Mouse (Mus musculus) ES-Bruce4 (cell line): Measurements from ENCODE around the gene Odf3l1. TPM values are rescaled to one million over a fixed set of nuclear protein-coding genes. Genes with fewer than 3 reads are reported as not detected.
A peak's percentile ranks its signal among the peaks of the same experiment; 100 is the strongest.

Source experiments
- H3K27ac ChIP-seq: 2 replicates; pipeline ENCODE4 v1.5.1; 2012; ENCODE audit warnings: low read length, inconsistent platforms; ENCODE audit not compliant: insufficient read depth
- H3K27me3 ChIP-seq: 2 replicates; pipeline ENCODE4 v1.6.1; 2012; ENCODE audit warnings: mild to moderate bottlenecking, low read length, inconsistent platforms; ENCODE audit not compliant: control insufficient read depth, poor library complexity, insufficient read depth, severe bottlenecking
- H3K36me3 ChIP-seq: 2 replicates; pipeline ENCODE4 v1.6.1; 2012; ENCODE audit warnings: inconsistent platforms, mild to moderate bottlenecking, low read length, moderate library complexity; ENCODE audit not compliant: control insufficient read depth, poor library complexity, insufficient read depth, severe bottlenecking
- H3K4me1 ChIP-seq: one replicate; pipeline ENCODE4 v1.8.1; 2011; ENCODE audit warnings: low read length; ENCODE audit not compliant: control insufficient read depth, insufficient read depth
- H3K4me3 ChIP-seq: 2 replicates; pipeline ENCODE4 v1.5.1; 2011; ENCODE audit warnings: low read depth, mild to moderate bottlenecking, low read length
- H3K9ac ChIP-seq: 2 replicates; pipeline ENCODE4 v1.6.1; 2012; ENCODE audit warnings: low read depth, mild to moderate bottlenecking, inconsistent platforms; ENCODE audit not compliant: poor library complexity, severe bottlenecking
- H3K9me3 ChIP-seq: replicated peaks from 2 replicates; pipeline ENCODE4 v1.6.1; 2012; ENCODE audit warnings: mild to moderate bottlenecking, low read length, inconsistent platforms; ENCODE audit not compliant: control insufficient read depth, poor library complexity, insufficient read depth, severe bottlenecking
- CTCF ChIP-seq: IDR thresholded peaks from one replicate; pipeline ENCODE4 v1.8.1; 2011; ENCODE audit warnings: low read depth, low read length
- EP300 ChIP-seq: IDR thresholded peaks from 2 replicates; pipeline ENCODE4 v1.6.1; 2011; ENCODE audit warnings: low read depth, low read length; ENCODE audit not compliant: insufficient read depth
- POLR2A ChIP-seq: IDR thresholded peaks from one replicate; pipeline ENCODE4 v1.8.1; 2011; ENCODE audit warnings: low read length; ENCODE audit not compliant: insufficient read depth
- polyA plus RNA-seq: library from polyadenylated mRNA; stranded (reverse); fragments of >200 nt; gene quantifications from 2 replicates; pipeline ENCODE4 v1.2.4, GENCODE M21; 2011; ENCODE audit warnings: low read depth; ENCODE audit not compliant: missing spikeins, insufficient read depth, insufficient read length

Gene Odf3l1
- polyA plus RNA-seq, 1 experiment: not detected

DNA sequence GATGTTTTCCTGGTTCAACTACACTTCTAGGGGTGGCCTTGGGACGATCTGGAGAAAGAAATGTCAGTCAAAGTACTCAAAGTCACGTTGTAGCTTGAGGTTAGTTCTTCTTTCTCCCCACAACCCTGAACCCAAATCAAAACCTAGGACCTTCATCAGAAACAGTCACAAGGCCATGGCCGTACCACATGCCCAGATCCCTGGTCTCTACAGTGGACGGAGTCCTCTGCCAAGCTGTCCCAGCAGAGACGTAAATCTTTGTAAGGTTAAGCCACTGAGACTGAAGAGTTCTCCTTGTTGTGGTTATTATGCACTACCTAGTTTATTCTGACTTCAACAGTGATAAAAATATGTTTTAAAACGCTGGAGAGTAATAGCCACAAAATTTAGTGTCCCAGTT, 35.6 kb downstream of the Odf3l1 start:
- Histone ChIP-seq H3K9ac (no peak overlapping the region), H3K36me3 (no peaks in the 10 kb centered on the region), H3K4me1 (no peaks in the 10 kb centered on the region), H3K9me3 (no peaks in the 10 kb centered on the region), H3K27ac (no peak overlapping the region), H3K27me3 (no peaks in the 10 kb centered on the region), H3K4me3 (no peak overlapping the region)
- TF ChIP-seq CTCF: no peak
- TF ChIP-seq EP300: no peak
- no peak for TF ChIP-seq POLR2A

DNA sequence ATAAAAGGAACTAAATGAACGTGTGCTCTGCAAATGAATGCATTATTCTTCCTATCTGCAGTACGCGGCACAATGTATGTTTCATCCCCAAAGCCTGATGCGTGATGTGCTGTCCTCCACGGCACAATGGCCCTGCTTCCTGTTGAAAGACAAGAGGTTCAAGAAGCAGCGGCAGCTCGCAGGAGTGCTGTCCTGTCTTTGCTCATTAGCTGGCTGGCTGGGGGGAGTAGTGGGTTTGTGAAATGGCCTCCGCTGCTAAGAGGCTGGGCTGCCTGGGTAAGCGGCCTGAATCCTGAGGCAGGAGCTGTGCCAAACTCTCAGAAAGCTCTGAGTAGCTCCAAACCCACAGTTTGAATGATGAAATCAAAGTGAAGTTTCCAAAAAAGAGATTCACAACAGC, 36.3 kb downstream of the Odf3l1 start:
- Histone ChIP-seq H3K4me3 (no peak overlapping the region), H3K27me3 (no peaks in the 10 kb centered on the region), H3K27ac (no peak overlapping the region), H3K9me3 (no peaks in the 10 kb centered on the region), H3K36me3 (no peaks in the 10 kb centered on the region), H3K9ac (no peak overlapping the region), H3K4me1 (no peaks in the 10 kb centered on the region)
- no peak for TF ChIP-seq CTCF

DNA sequence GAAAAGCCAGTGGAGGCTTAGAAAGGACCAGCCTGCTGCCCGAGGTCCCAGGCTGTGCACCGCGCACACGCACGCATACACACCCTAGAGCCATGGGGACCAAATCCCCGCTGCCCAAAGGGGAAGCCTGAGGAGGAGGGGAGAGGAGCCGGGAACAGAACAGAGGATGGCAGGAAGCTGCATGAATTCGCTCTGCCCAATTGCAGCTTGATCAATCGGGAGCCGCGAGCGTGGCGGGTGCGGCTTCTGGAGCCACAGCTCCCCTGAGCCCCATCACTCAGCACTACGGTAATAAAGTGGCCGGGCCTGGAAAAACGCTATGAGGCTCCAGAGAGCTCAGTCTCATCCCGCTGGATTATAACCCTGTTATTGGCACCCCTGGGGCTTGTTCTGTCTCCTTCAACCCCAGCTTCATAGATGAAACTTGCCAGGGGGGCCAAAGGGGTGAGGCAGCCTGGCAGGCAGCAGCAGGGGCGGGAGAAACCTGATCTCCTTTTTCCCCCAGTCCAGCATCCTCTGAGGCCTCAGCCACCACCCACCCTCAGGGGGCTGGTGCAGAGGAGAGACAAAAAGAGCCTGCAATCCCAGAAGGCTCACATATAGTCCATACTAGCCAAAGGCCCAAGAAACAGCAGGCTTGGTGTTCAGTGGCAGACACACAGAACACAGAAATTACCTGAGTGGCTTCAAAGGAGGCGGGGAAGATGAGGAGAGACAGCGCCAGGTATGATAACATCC, 38.8 kb downstream of the Odf3l1 start:
- H3K4me3 ChIP-seq: peak overlapping the region; percentile 57
- H3K9me3 ChIP-seq: no peaks in the 10 kb centered on the region
- H3K9ac ChIP-seq: peak overlapping the region; percentile 26; the same call in 1 of the 2 replicates
- H3K27ac ChIP-seq: no peak overlapping the region
- no peaks in the 10 kb centered on the region for H3K36me3 ChIP-seq
- no peaks in the 10 kb centered on the region for H3K4me1 ChIP-seq
- H3K27me3 ChIP-seq: no peaks in the 10 kb centered on the region
- TF ChIP-seq EP300 (no peak), POLR2A (no peak), CTCF (no peak)

DNA sequence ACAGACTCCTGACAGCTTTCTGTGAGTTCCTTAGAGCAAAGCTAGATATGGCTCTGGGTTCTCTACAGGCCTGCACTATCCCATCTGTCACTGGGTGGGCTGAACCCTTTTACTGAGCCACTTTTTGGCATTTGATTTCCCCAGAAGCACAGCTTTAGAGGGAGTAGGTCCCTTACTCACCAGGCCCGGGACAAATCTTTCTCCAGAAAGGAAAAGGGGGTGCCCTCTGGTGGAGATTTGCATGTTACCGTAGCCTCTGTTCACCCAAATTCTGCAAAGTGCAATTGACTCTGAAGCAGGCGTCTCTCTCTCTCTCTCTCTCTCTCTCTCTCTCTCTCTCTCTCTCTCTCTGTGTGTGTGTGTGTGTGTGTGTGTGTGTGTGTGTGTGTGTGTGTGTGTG, 39.6 kb downstream of the Odf3l1 start:
- Histone ChIP-seq H3K36me3 (no peaks in the 10 kb centered on the region), H3K9ac (no peak overlapping the region), H3K27ac (no peak overlapping the region), H3K4me1 (no peaks in the 10 kb centered on the region), H3K9me3 (no peaks in the 10 kb centered on the region), H3K27me3 (no peaks in the 10 kb centered on the region), H3K4me3 (no peak overlapping the region)
- no peak for TF ChIP-seq POLR2A
- TF ChIP-seq CTCF: no peak
- no peak for TF ChIP-seq EP300

DNA sequence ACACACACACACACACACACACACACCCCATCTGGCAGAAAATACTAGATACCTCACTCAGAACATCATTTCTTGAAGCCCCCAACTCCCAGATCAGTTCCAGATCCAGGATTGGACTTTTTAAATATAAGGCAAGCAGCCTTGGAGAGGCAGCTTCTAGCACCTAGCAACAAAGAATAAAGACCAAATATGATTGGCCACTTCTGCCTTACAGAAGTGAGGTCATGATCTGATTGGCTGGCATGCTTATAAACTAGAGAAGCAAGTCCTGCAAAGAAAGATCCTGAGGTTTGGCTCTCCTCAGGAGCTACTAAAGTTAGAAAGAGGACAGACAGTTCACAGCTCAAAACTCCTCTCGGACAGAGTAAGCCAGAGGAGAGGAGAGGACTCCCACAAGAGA, 53.6 kb downstream of the Odf3l1 start:
- no peak overlapping the region for H3K4me3 ChIP-seq
- H3K36me3 ChIP-seq: no peaks in the 10 kb centered on the region
- no peaks in the 10 kb centered on the region; the same call in 1 of the 2 replicates for H3K27me3 ChIP-seq
- no peak overlapping the region for H3K27ac ChIP-seq
- no peaks in the 10 kb centered on the region for H3K4me1 ChIP-seq
- TF ChIP-seq POLR2A (no peak), CTCF (no peak), EP300 (no peak)
- H3K9me3 ChIP-seq: peaks cover 4% of the 10 kb centered on the region; the same call in 1 of the 2 replicates
- no peak overlapping the region for H3K9ac ChIP-seq

DNA sequence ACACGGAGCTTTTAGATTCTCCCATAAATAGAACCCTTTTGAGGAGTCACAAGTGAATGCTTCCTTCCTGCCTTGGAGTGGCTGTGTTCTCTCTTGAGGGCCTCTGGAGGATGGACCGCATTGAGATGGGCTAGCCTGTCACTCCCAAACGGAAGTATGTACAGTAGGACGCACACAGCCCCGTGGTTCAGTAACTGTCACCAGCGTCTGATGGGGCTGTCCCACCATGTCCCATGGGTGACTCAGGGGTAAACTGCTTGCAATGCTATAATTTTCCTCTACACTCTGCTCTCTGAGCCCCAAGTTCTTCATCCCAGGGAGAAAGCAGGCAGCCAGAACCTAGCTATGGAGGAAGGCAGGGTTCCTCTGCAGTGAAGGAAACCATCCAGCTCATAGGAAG, 56.5 kb downstream of the Odf3l1 start:
- no peak for TF ChIP-seq POLR2A
- TF ChIP-seq EP300: no peak
- TF ChIP-seq CTCF: no peak
- no peaks in the 10 kb centered on the region for H3K27me3 ChIP-seq
- H3K27ac ChIP-seq: no peak overlapping the region
- no peaks in the 10 kb centered on the region for H3K36me3 ChIP-seq
- H3K9ac ChIP-seq: no peak overlapping the region
- H3K9me3 ChIP-seq: peaks cover 4% of the 10 kb centered on the region; the same call in 1 of the 2 replicates
- no peak overlapping the region for H3K4me3 ChIP-seq
- H3K4me1 ChIP-seq: no peaks in the 10 kb centered on the region
